Mouse (Mus musculus): Measurements from ENCODE around the gene Nudt2. TPM values are rescaled to one million over a fixed set of nuclear protein-coding genes. Genes with fewer than 3 reads are reported as not detected.

Nudt2 gene
- polyA plus RNA-seq, 1 experiment from 2014 or later: 70.3 TPM

- Histone ChIP-seq H3K27ac (ENCODE audit: low read length) (no peak overlapping the region), H3K9me3 (ENCODE audit: control insufficient read depth, low read length) (no peaks in the 10 kb centered on the region), H3K4me1 (ENCODE audit: control insufficient read depth, insufficient read depth, low read length) (peaks cover 18% of the 10 kb centered on the region; the same call in 1 of the 2 replicates), H3K4me2 (ENCODE audit: low read depth, low read length) (no peak overlapping the region), H3K9ac (ENCODE audit: low read depth, low read length) (no peak overlapping the region), H3K4me3 (ENCODE audit: low read length) (no peak overlapping the region), H3K36me3 (ENCODE audit: control insufficient read depth, insufficient read depth, low read length) (no peaks in the 10 kb centered on the region), H3K27me3 (replicated peaks; ENCODE audit: control insufficient read depth, insufficient read depth, low read length) (no peaks in the 10 kb centered on the region; the same call in 1 of the 2 replicates)
- no peak for ATAC-seq
- 44% methylated on average over 5 of the region's 5 CpGs for WGBS
These were observed 57.8 kb downstream of the Nudt2 start for GRCm38 (mm10) chr4:41522788-41523187.

- no peak for ATAC-seq
- Histone ChIP-seq H3K36me3 (ENCODE audit: control insufficient read depth, insufficient read depth, low read length) (no peaks in the 10 kb centered on the region), H3K27me3 (replicated peaks; ENCODE audit: control insufficient read depth, insufficient read depth, low read length) (peaks cover 2% of the 10 kb centered on the region; the same call in 1 of the 2 replicates), H3K4me1 (ENCODE audit: control insufficient read depth, insufficient read depth, low read length) (peaks cover 22% of the 10 kb centered on the region; the same call in 1 of the 2 replicates), H3K4me3 (ENCODE audit: low read length) (no peak overlapping the region), H3K4me2 (ENCODE audit: low read depth, low read length) (no peak overlapping the region), H3K9ac (ENCODE audit: low read depth, low read length) (no peak overlapping the region), H3K27ac (ENCODE audit: low read length) (no peak overlapping the region), H3K9me3 (ENCODE audit: control insufficient read depth, low read length) (no peaks in the 10 kb centered on the region)
- WGBS: 78% methylated on average over 7 of the region's 7 CpGs
These were observed 58.9 kb downstream of the Nudt2 start for GRCm38 (mm10) chr4:41523839-41524238.

- 60% methylated on average over 9 of the region's 9 CpGs for WGBS
These were observed 59.9 kb downstream of the Nudt2 start for GRCm38 (mm10) chr4:41524829-41525228.

GRCm38 (mm10) chr4:41526553-41526952 lies 61.6 kb downstream of the Nudt2 start:
- Histone ChIP-seq H3K4me1 (ENCODE audit: control insufficient read depth, insufficient read depth, low read length) (peaks cover 7% of the 10 kb centered on the region; the same call in 1 of the 2 replicates), H3K27ac (ENCODE audit: low read length) (no peak overlapping the region), H3K4me3 (ENCODE audit: low read length) (no peak overlapping the region), H3K36me3 (ENCODE audit: control insufficient read depth, insufficient read depth, low read length) (no peaks in the 10 kb centered on the region), H3K4me2 (ENCODE audit: low read depth, low read length) (no peak overlapping the region), H3K9ac (ENCODE audit: low read depth, low read length) (no peak overlapping the region), H3K9me3 (ENCODE audit: control insufficient read depth, low read length) (no peaks in the 10 kb centered on the region), H3K27me3 (replicated peaks; ENCODE audit: control insufficient read depth, insufficient read depth, low read length) (peaks cover 2% of the 10 kb centered on the region; the same call in 1 of the 2 replicates)
- no peak for ATAC-seq
- WGBS: 61% methylated on average over 7 of the region's 7 CpGs

More at GRCm38 (mm10) chr4:41524829-41525228, 59.9 kb downstream of the Nudt2 start:
- ATAC-seq: peak; percentile 77
- H3K9ac ChIP-seq (ENCODE audit: low read depth, low read length): no peak overlapping the region
- H3K27ac ChIP-seq (ENCODE audit: low read length): no peak overlapping the region
- H3K4me3 ChIP-seq (ENCODE audit: low read length): no peak overlapping the region
- no peaks in the 10 kb centered on the region for H3K9me3 ChIP-seq (ENCODE audit: control insufficient read depth, low read length)
- no peaks in the 10 kb centered on the region for H3K36me3 ChIP-seq (ENCODE audit: control insufficient read depth, insufficient read depth, low read length)
- H3K27me3 ChIP-seq (replicated peaks; ENCODE audit: control insufficient read depth, insufficient read depth, low read length): peaks cover 2% of the 10 kb centered on the region; the same call in 1 of the 2 replicates
- H3K4me1 ChIP-seq (ENCODE audit: control insufficient read depth, insufficient read depth, low read length): peaks cover 14% of the 10 kb centered on the region; the same call in 1 of the 2 replicates
- H3K4me2 ChIP-seq (ENCODE audit: low read depth, low read length): no peak overlapping the region

- Histone ChIP-seq H3K4me2 (ENCODE audit: low read depth, low read length) (no peak overlapping the region), H3K4me1 (ENCODE audit: control insufficient read depth, insufficient read depth, low read length) (peaks cover 7% of the 10 kb centered on the region; the same call in 1 of the 2 replicates), H3K4me3 (ENCODE audit: low read length) (no peak overlapping the region), H3K36me3 (ENCODE audit: control insufficient read depth, insufficient read depth, low read length) (no peaks in the 10 kb centered on the region), H3K9me3 (ENCODE audit: control insufficient read depth, low read length) (no peaks in the 10 kb centered on the region), H3K27me3 (replicated peaks; ENCODE audit: control insufficient read depth, insufficient read depth, low read length) (peaks cover 2% of the 10 kb centered on the region; the same call in 1 of the 2 replicates), H3K9ac (ENCODE audit: low read depth, low read length) (no peak overlapping the region), H3K27ac (ENCODE audit: low read length) (no peak overlapping the region)
- 45% methylated on average over 13 of the region's 13 CpGs for WGBS
- no peak for ATAC-seq
These were observed 62.1 kb downstream of the Nudt2 start for GRCm38 (mm10) chr4:41527076-41527475.

- no peaks in the 10 kb centered on the region for H3K36me3 ChIP-seq (ENCODE audit: control insufficient read depth, insufficient read depth, low read length)
- no peak overlapping the region for H3K4me3 ChIP-seq (ENCODE audit: low read length)
- WGBS: 34% methylated on average over 8 of the region's 8 CpGs
- H3K9me3 ChIP-seq (ENCODE audit: control insufficient read depth, low read length): no peaks in the 10 kb centered on the region
- H3K27ac ChIP-seq (ENCODE audit: low read length): no peak overlapping the region
- peaks cover 2% of the 10 kb centered on the region; the same call in 1 of the 2 replicates for H3K27me3 ChIP-seq (replicated peaks; ENCODE audit: control insufficient read depth, insufficient read depth, low read length)
- H3K9ac ChIP-seq (ENCODE audit: low read depth, low read length): no peak overlapping the region
- no peak for ATAC-seq
- H3K4me2 ChIP-seq (ENCODE audit: low read depth, low read length): no peak overlapping the region
- peaks cover 4% of the 10 kb centered on the region; the same call in 1 of the 2 replicates for H3K4me1 ChIP-seq (ENCODE audit: control insufficient read depth, insufficient read depth, low read length)
These were observed 63.0 kb downstream of the Nudt2 start for GRCm38 (mm10) chr4:41527996-41528395.

Other genes with a start within 250 kb of the Nudt2 start
- 41.0 and 44.3 TPM in 2 replicates for gene Ubap2, start 190.0 kb upstream of the Nudt2 start, polyA plus RNA-seq (2015; fragmentation: Nextera tagmentation; extraction: Ambion mirVana)
- 51.1 and 51.4 TPM in 2 replicates for gene Dcaf12, start 150.3 kb upstream of the Nudt2 start, polyA plus RNA-seq (2015; fragmentation: Nextera tagmentation; extraction: Ambion mirVana)
- 46.5 and 52.1 TPM in 2 replicates for gene Ubap1, start 116.2 kb upstream of the Nudt2 start, polyA plus RNA-seq (2015; fragmentation: Nextera tagmentation; extraction: Ambion mirVana)
- 4.0 TPM in 2 replicates for gene Kif24, start 264 bp upstream of the Nudt2 start, polyA plus RNA-seq (2015; fragmentation: Nextera tagmentation; extraction: Ambion mirVana)
- gene AI464131, start 37.9 kb downstream of the Nudt2 start, polyA plus RNA-seq (2015; fragmentation: Nextera tagmentation; extraction: Ambion mirVana): 12.7 and 15.3 TPM in 2 replicates
- gene 1110017D15Rik, start 52.2 kb downstream of the Nudt2 start, polyA plus RNA-seq (2015; fragmentation: Nextera tagmentation; extraction: Ambion mirVana): 0.21 TPM in 1 of 2 replicates, not detected in the other
- 2.4 and 2.9 TPM in 2 replicates for gene Fam219a, start 104.4 kb downstream of the Nudt2 start, polyA plus RNA-seq (2015; fragmentation: Nextera tagmentation; extraction: Ambion mirVana)
- 3.5 and 4.2 TPM in 2 replicates for gene Dnaic1, start 104.6 kb downstream of the Nudt2 start, polyA plus RNA-seq (2015; fragmentation: Nextera tagmentation; extraction: Ambion mirVana)
- 7.6 and 8.7 TPM in 2 replicates for gene Enho, start 175.2 kb downstream of the Nudt2 start, polyA plus RNA-seq (2015; fragmentation: Nextera tagmentation; extraction: Ambion mirVana)
- 5.5 and 5.6 TPM in 2 replicates for gene Cntfr, start 231.9 kb downstream of the Nudt2 start, polyA plus RNA-seq (2015; fragmentation: Nextera tagmentation; extraction: Ambion mirVana)
- 113 and 125 TPM in 2 replicates for gene Il11ra1, start 234.8 kb downstream of the Nudt2 start, polyA plus RNA-seq (2015; fragmentation: Nextera tagmentation; extraction: Ambion mirVana)
- 57.5 and 64.9 TPM in 2 replicates for gene Rpp25l, start 248.4 kb downstream of the Nudt2 start, polyA plus RNA-seq (2015; fragmentation: Nextera tagmentation; extraction: Ambion mirVana)